Mouse (Mus musculus) spleen, adult 2 months (tissue): ENCODE results near the gene Trim44.

Experiments used
- CTCF ChIP-seq: fragments of 200-500 bp; IDR thresholded peaks from 2 replicates; pipeline ENCODE4 v1.5.1; 2011; ENCODE audit warnings: mild to moderate bottlenecking, inconsistent platforms; ENCODE audit not compliant: insufficient read depth, insufficient read length, insufficient replicate concordance; ENCODE audit errors: extremely low read depth
- POLR2A ChIP-seq: fragments of 200-500 bp; IDR thresholded peaks from 2 replicates; pipeline ENCODE4 v1.6.1; 2011; ENCODE audit warnings: low read depth, low read length, inconsistent platforms

GRCm38 (mm10) chr2:102354076-102354475, 53.6 kb downstream of the Trim44 start:
- TF ChIP-seq CTCF (no peak), POLR2A (no peak)
